Mouse (Mus musculus) ES-E14 (cell line): ENCODE results near the gene Klf6.

ENCODE experiments used
- CHD2 ChIP-seq: IDR thresholded peaks from 2 replicates; pipeline ENCODE4 v1.6.1; 2014; ENCODE audit warnings: mild to moderate bottlenecking, low read depth, low read length, inconsistent platforms
- HCFC1 ChIP-seq: IDR thresholded peaks from 2 replicates; pipeline ENCODE4 v1.6.1; 2012; ENCODE audit warnings: low read length, inconsistent platforms, borderline replicate concordance; ENCODE audit not compliant: insufficient read depth
- MAFK ChIP-seq: IDR thresholded peaks from 2 replicates; pipeline ENCODE4 v1.6.1; 2014; ENCODE audit warnings: mild to moderate bottlenecking, low read depth, low read length, inconsistent platforms; ENCODE audit not compliant: insufficient read depth
- ZC3H11A ChIP-seq: IDR thresholded peaks from 2 replicates; pipeline ENCODE4 v1.6.1; 2012; ENCODE audit warnings: low read depth, mild to moderate bottlenecking, inconsistent platforms, low read length, borderline replicate concordance

DNA sequence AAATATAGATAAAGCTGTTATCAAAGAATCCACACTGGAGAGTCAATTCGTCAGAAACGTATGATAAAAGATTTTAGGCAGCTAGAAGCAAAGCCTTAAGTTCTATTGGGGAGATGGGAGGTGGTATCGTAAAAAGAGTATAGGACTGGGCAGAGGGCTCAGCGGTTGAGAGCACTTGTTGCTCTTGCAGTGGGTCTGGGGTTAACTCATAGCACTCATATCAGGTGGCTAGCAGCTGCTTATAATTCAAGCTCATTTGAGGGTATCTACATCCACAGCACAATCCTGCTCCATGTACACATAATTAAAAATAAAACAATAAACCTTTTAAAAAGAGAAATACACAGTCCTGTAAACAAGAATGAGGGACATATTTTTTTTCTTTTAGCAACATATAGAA lies 58.7 kb downstream of the Klf6 start:
- TF ChIP-seq HCFC1 (no peak), ZC3H11A (no peak), CHD2 (no peak), MAFK (no peak)
